Comparison of ENCODE assay signal across 16 mouse cellular contexts in the genomic region with DNA sequence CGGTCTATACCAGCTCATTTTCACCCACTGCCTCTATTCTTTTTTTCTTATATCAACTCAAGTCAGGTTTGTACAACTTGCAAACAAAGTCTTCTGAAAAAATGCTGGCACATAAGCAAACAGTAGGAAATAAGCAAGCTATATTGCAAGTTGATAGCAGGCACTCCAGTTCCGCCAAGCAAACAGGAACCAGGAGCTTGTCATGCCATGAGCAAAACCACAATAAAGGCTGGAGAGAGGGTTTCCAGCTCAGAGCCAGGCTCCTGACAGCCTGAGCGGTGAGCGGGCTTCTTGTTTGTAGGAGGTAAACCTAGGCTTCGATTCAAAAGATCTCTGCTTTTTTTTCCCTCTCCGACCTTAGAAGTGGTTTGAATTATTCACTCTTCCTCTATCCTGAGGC.
"Had no signal": no experiment of that assay in that cellular context is flagged by ENCODE, and none has a peak within 500 bp of the region (broad histone marks: within the 10 kb centered on the region; RNA-seq: fewer than 3 reads in every experiment).

No protein-coding gene starts in this region.

- H3K9ac ChIP-seq: intestine, embryonic 15.5 days; limb, embryonic 12.5 days; limb, embryonic 15.5 days; liver, embryonic 14.5 days; liver, postnatal 0 days had no signal

- DNase-seq: kidney, adult 11 months; kidney, adult 8-10 months; kidney, postnatal 14 days; kidney, postnatal 4 days; left cerebral cortex, postnatal 4 days; liver, postnatal 0 days; midbrain, embryonic 14.5 days; thymus, adult 2 months; thymus, postnatal 14 days; thymus, postnatal 4 days had no signal

- ATAC-seq: intestine, embryonic 15.5 days; liver, postnatal 0 days had no signal

- H3K9me3 ChIP-seq: intestine, embryonic 15.5 days; limb, embryonic 12.5 days; limb, embryonic 15.5 days had no signal

- H3K27me3 ChIP-seq: intestine, embryonic 15.5 days; limb, embryonic 12.5 days; limb, embryonic 15.5 days had no signal

- H3K4me2 ChIP-seq: intestine, embryonic 15.5 days; limb, embryonic 12.5 days; limb, embryonic 15.5 days; liver, embryonic 11.5 days; midbrain, embryonic 11.5 days had no signal

- H3K27ac ChIP-seq: intestine, embryonic 15.5 days; limb, embryonic 12.5 days; limb, embryonic 15.5 days; liver, embryonic 14.5 days had no signal

- H3K4me3 ChIP-seq: intestine, embryonic 15.5 days; limb, embryonic 12.5 days; limb, embryonic 15.5 days had no signal
